Mouse (Mus musculus) cerebellum, adult 11 months (tissue): ENCODE measurements around the gene Rtn3.
"Not testable (repeated sequence)": the region's sequence is repeated elsewhere in the genome, so short reads cannot be mapped to it uniquely, and the experiment has no call there.

Source experiments
- DNase-seq: peaks from one replicate; pipeline ENCODE4 v3.0.0; 2022

Gene Rtn3

GRCm38 (mm10) chr19:7482599-7483511 is at the start of gene Rtn3:
TSS of gene Rtn3 (minus strand) at chr19:7483281.
- DNase-seq, result peak; percentile 97

GRCm38 (mm10) chr19:7531906-7532305 is 48.8 kb upstream of the Rtn3 start:
- DNase-seq, result no peak

- DNase-seq, result peak; percentile 20
These were observed 45.8 kb upstream of the Rtn3 start for GRCm38 (mm10) chr19:7528639-7529428.

GRCm38 (mm10) chr19:7524879-7525278 is 41.8 kb upstream of the Rtn3 start:
- DNase-seq, result no peak

GRCm38 (mm10) chr19:7523781-7524180 is 40.7 kb upstream of the Rtn3 start:
- no peak for DNase-seq

GRCm38 (mm10) chr19:7523292-7523691 is 40.2 kb upstream of the Rtn3 start:
- no peak for DNase-seq

GRCm38 (mm10) chr19:7522856-7523255 is 39.8 kb upstream of the Rtn3 start:
- no peak for DNase-seq

- no peak for DNase-seq
These were observed 38.5 kb upstream of the Rtn3 start for GRCm38 (mm10) chr19:7521619-7522018.

- DNase-seq, result no peak
These were observed 33.4 kb upstream of the Rtn3 start for GRCm38 (mm10) chr19:7516437-7516836.

- DNase-seq, result no peak
These were observed 24.9 kb upstream of the Rtn3 start for GRCm38 (mm10) chr19:7508026-7508425.

GRCm38 (mm10) chr19:7506321-7506720 is 23.2 kb upstream of the Rtn3 start:
- DNase-seq, result no peak

GRCm38 (mm10) chr19:7502432-7502831 is 19.4 kb upstream of the Rtn3 start:
- DNase-seq, result no peak

- no peak for DNase-seq
These were observed 17.6 kb upstream of the Rtn3 start for GRCm38 (mm10) chr19:7500701-7501100.

GRCm38 (mm10) chr19:7498816-7499215 is 15.7 kb upstream of the Rtn3 start:
- DNase-seq, result no peak

GRCm38 (mm10) chr19:7496070-7496469 is 13.0 kb upstream of the Rtn3 start:
- DNase-seq, result not testable (repeated sequence)

- no peak for DNase-seq
These were observed 12.3 kb upstream of the Rtn3 start for GRCm38 (mm10) chr19:7495221-7496038.

GRCm38 (mm10) chr19:7494187-7495015 is 11.3 kb upstream of the Rtn3 start:
- DNase-seq, result peak; percentile 96

GRCm38 (mm10) chr19:7493352-7494186 is 10.5 kb upstream of the Rtn3 start, which contains the start of gene Atl3:
TSS of gene Atl3 (plus strand) at chr19:7494040.
- DNase-seq, result no peak

GRCm38 (mm10) chr19:7492682-7493081 is 9.6 kb upstream of the Rtn3 start:
- DNase-seq, result no peak

- no peak for DNase-seq
These were observed 8.9 kb upstream of the Rtn3 start for GRCm38 (mm10) chr19:7491960-7492359.

GRCm38 (mm10) chr19:7487680-7488079 is 4.6 kb upstream of the Rtn3 start:
- no peak for DNase-seq
